Mouse (Mus musculus) CH12.LX (cell line): Measurements from ENCODE around the gene Pfkfb2. TPM values are rescaled to one million over a fixed set of nuclear protein-coding genes. Genes with fewer than 3 reads are reported as not detected.

ENCODE experiments used
- DNase-seq: peaks from one replicate; pipeline ENCODE4 v3.0.0-alpha.2; 2013; ENCODE audit errors: extremely low read depth
- H3K27ac ChIP-seq: 2 replicates; pipeline ENCODE4 v1.5.1; 2012; ENCODE audit warnings: low read depth, mild to moderate bottlenecking, control low read depth, moderate library complexity; ENCODE audit not compliant: insufficient read depth
- H3K27me3 ChIP-seq: replicated peaks from 2 replicates; pipeline ENCODE3; 2012; ENCODE audit warnings: inconsistent platforms
- H3K36me3 ChIP-seq, 2 experiments: replicated peaks in 1 of 2; 2 replicates each; pipeline versions ENCODE3 to v1.6.1; 2012; ENCODE audit warnings: inconsistent platforms in 1 of 2, low read length in 1 of 2, mild to moderate bottlenecking in 1 of 2, mixed read lengths in 1 of 2, moderate library complexity in 1 of 2; ENCODE audit not compliant: control insufficient read depth in 1 of 2, insufficient read depth in 1 of 2
- H3K4me1 ChIP-seq, 2 experiments: 2 replicates each; pipeline ENCODE4 v1.6.1; 2012; ENCODE audit warnings: inconsistent platforms in 1 of 2, moderate library complexity in 1 of 2; ENCODE audit not compliant: insufficient read depth in 2 of 2, control insufficient read depth in 1 of 2
- H3K4me2 ChIP-seq: 2 replicates; pipeline ENCODE4 v1.6.1; 2012; ENCODE audit warnings: low read depth, mild to moderate bottlenecking, control low read depth; ENCODE audit not compliant: poor library complexity, insufficient read depth, severe bottlenecking
- H3K4me3 ChIP-seq, 3 experiments: fragments of 150-350 bp in 1 of 3; sonication (generic) in 1 of 3; replicated peaks in 1 of 3; 2 replicates each; pipeline versions ENCODE3 to v1.5.1; 2011 to 2012; ENCODE audit warnings: low read depth in 2 of 3, low read length in 2 of 3, mild to moderate bottlenecking in 2 of 3, moderate library complexity in 2 of 3, control low read depth in 1 of 3, improper control_type of control experiment in 1 of 3, inconsistent platforms in 1 of 3, mixed read lengths in 1 of 3; ENCODE audit not compliant: poor library complexity in 1 of 3
- H3K79me2 ChIP-seq: replicated peaks from 2 replicates; pipeline ENCODE4 v1.6.1; 2012; ENCODE audit warnings: mild to moderate bottlenecking, moderate library complexity; ENCODE audit not compliant: control insufficient read depth, poor library complexity, insufficient read depth, severe bottlenecking; ENCODE audit errors: extremely low read depth
- H3K9ac ChIP-seq: 2 replicates; pipeline ENCODE4 v1.6.1; 2012; ENCODE audit warnings: low read depth, mild to moderate bottlenecking, control low read depth, moderate library complexity; ENCODE audit not compliant: insufficient read depth
- H3K9me3 ChIP-seq: replicated peaks from 2 replicates; pipeline ENCODE3; 2012; ENCODE audit warnings: low read length, inconsistent platforms, mixed read lengths
- BHLHE40 ChIP-seq: IDR thresholded peaks from 2 replicates; pipeline ENCODE4 v1.6.1; 2011; ENCODE audit warnings: mild to moderate bottlenecking, low read depth, low read length, improper control_type of control experiment
- E2F4 ChIP-seq: IDR thresholded peaks from 2 replicates; pipeline ENCODE4 v1.6.1; 2011; ENCODE audit warnings: low read depth, low read length, improper control_type of control experiment; ENCODE audit not compliant: insufficient replicate concordance
- GABPA ChIP-seq: IDR thresholded peaks from 2 replicates; pipeline ENCODE4 v1.6.1; 2012; ENCODE audit warnings: low read depth, low read length, improper control_type of control experiment, inconsistent platforms; ENCODE audit not compliant: insufficient replicate concordance
- IRF4 ChIP-seq: IDR thresholded peaks from 2 replicates; pipeline ENCODE4 v1.6.1; 2014; ENCODE audit warnings: low read depth, mild to moderate bottlenecking, inconsistent platforms, low read length, improper control_type of control experiment
- JUN ChIP-seq: IDR thresholded peaks from 2 replicates; pipeline ENCODE4 v1.6.1; 2011; ENCODE audit warnings: low read depth, mild to moderate bottlenecking, low read length, improper control_type of control experiment, moderate library complexity; ENCODE audit not compliant: insufficient read depth
- JUND ChIP-seq: conservative IDR thresholded peaks from 2 replicates; pipeline ENCODE4 v1.6.1; 2011; ENCODE audit warnings: low read depth, low read length, improper control_type of control experiment
- MAFK ChIP-seq: IDR thresholded peaks from 2 replicates; pipeline ENCODE4 v1.6.1; 2011; ENCODE audit warnings: low read length, improper control_type of control experiment; ENCODE audit not compliant: insufficient replicate concordance
- MAZ ChIP-seq: IDR thresholded peaks from 2 replicates; pipeline ENCODE4 v1.6.1; 2012; ENCODE audit warnings: low read depth, mild to moderate bottlenecking, inconsistent platforms, low read length, improper control_type of control experiment, moderate library complexity
- MEF2A ChIP-seq: IDR thresholded peaks from 2 replicates; pipeline ENCODE4 v1.6.1; 2014; ENCODE audit warnings: low read depth, mild to moderate bottlenecking, inconsistent platforms, low read length, improper control_type of control experiment, borderline replicate concordance
- MXI1 ChIP-seq: IDR thresholded peaks from 2 replicates; pipeline ENCODE4 v1.6.1; 2011; ENCODE audit warnings: mild to moderate bottlenecking, low read depth, low read length, improper control_type of control experiment
- PAX5 ChIP-seq: IDR thresholded peaks from 2 replicates; pipeline ENCODE4 v1.6.1; 2012; ENCODE audit warnings: low read length, inconsistent platforms, mixed read lengths
- POLR2AphosphoS2 ChIP-seq: IDR thresholded peaks from 2 replicates; pipeline ENCODE4 v1.6.1; 2011; ENCODE audit warnings: low read depth, low read length, improper control_type of control experiment
- RAD21 ChIP-seq: IDR thresholded peaks from 2 replicates; pipeline ENCODE4 v1.6.1; 2011; ENCODE audit warnings: low read depth, mild to moderate bottlenecking, low read length, improper control_type of control experiment, moderate library complexity
- RCOR1 ChIP-seq: conservative IDR thresholded peaks from 2 replicates; pipeline ENCODE4 v1.6.1; 2012; ENCODE audit warnings: low read depth, mild to moderate bottlenecking, inconsistent platforms, low read length, improper control_type of control experiment
- TBP ChIP-seq: conservative IDR thresholded peaks from 2 replicates; pipeline ENCODE4 v1.6.1; 2011; ENCODE audit warnings: low read depth, low read length, improper control_type of control experiment
- USF1 ChIP-seq: IDR thresholded peaks from 2 replicates; pipeline ENCODE4 v1.6.1; 2014; ENCODE audit warnings: low read depth, mild to moderate bottlenecking, inconsistent platforms, low read length, improper control_type of control experiment
- ZKSCAN1 ChIP-seq: IDR thresholded peaks from 2 replicates; pipeline ENCODE4 v1.6.1; 2012; ENCODE audit warnings: low read depth, inconsistent platforms, low read length, improper control_type of control experiment, borderline replicate concordance
- ZNF384 ChIP-seq: IDR thresholded peaks from 2 replicates; pipeline ENCODE4 v1.6.1; 2012; ENCODE audit warnings: low read depth, low read length, improper control_type of control experiment, inconsistent platforms
- dilution Hi-C: fragments of 300-500 bp; cut with MboI; formaldehyde crosslinking; loops from 2 replicates; pipeline ENCODE4 v1.14.3; 2020; ENCODE audit warnings: low sequenced_read_pairs; ENCODE audit not compliant: extremely low pct_unique_long_range_greater_than_20kb, extremely low pct_ligation_motif_present
- in situ Hi-C: fragments of 300-500 bp; cut with MboI; formaldehyde crosslinking; loops from 3 replicates; pipeline ENCODE4 v1.14.3; 2019; ENCODE audit warnings: low sequenced_read_pairs, low pct_ligation_motif_present, low pct_unique_long_range_greater_than_20kb, mixed read lengths
- polyA plus RNA-seq: library from polyadenylated mRNA; unstranded; fragments of >175 nt; gene quantifications from 2 replicates; pipeline ENCODE4 v1.2.1, GENCODE M21; 2012; ENCODE audit warnings: low read depth; ENCODE audit not compliant: insufficient read length
- total RNA-seq, 2 experiments: library from RNA; depleted of rRNA; stranded (reverse); fragments of 300-350 nt in 1 of 2; fragments of >200 nt in 1 of 2; gene quantifications; 2 replicates each; pipeline ENCODE4 v1.2.3; 2012 to 2014

The Pfkfb2 gene
- total and polyA plus RNA-seq, 3 experiments, result 3.7 to 7.1 (median 4.3) TPM

DNA sequence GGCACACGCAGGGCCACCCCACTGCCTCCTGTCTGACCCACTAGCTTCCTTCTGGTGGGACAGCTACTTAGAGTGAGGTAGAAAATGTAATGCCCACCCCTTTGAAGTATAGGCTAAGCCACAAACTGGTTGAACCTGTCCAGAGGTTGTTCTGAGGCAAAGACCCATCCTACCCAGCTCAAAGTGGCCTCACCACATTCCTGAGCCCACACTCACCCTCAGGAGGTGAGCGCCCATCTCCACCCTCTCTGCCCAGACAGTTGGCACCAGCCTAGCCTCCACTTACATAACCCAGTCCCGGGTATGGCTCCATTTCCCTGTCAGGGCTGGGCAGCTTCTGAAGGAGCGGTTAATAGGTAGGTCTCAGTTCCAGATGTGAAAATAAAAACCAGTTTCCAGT, 41.4 kb upstream of the Pfkfb2 start:
- no peak overlapping the region for H3K9ac ChIP-seq
- no peaks in the 10 kb centered on the region for H3K27me3 ChIP-seq
- H3K9me3 ChIP-seq, result no peaks in the 10 kb centered on the region
- no peak overlapping the region for H3K4me3 ChIP-seq
- TF ChIP-seq RAD21, result no peak
- TF ChIP-seq BHLHE40, result no peak
- TF ChIP-seq E2F4, result no peak
- TF ChIP-seq ZNF384, result no peak
- no peak for TF ChIP-seq IRF4
- TF ChIP-seq GABPA, result no peak
- no peak for TF ChIP-seq POLR2AphosphoS2
- no peak for TF ChIP-seq MAZ
- TF ChIP-seq, all 38 proteins: peak for 0
- H3K27ac ChIP-seq, result no peak overlapping the region
- dilution Hi-C loops (no loop called here), in situ Hi-C loops (no loop called here)
- H3K36me3 ChIP-seq, result no peaks in the 10 kb centered on the region
- DNase-seq, result no peak
- H3K4me1 ChIP-seq, result peaks cover 0 to under 1% of the 10 kb centered on the region in 2 experiments; a peak in 2 of 4 replicates
- H3K79me2 ChIP-seq, result no peaks in the 10 kb centered on the region
- H3K4me2 ChIP-seq, result no peak overlapping the region

DNA sequence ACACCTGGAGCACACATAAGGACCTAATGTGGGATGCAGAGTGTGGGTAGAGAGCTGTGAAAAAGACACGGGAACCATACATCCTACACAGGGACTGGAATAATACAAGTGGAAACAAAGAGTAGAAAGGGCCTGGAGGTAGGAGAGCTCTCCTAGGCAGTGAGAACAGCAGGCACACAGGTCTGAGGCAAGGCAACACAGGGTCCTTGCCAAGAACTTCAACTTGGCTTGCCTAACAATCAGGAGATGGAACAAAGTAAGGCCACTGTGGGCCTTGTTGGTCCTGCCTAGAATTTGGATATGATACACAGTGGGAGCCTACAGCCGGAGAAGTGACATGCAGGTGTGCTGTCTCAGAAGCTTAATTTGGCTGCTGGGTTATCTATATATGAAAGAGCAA, 40.9 kb upstream of the Pfkfb2 start:
- DNase-seq, result no peak
- in situ Hi-C loops (no loop called here), dilution Hi-C loops (no loop called here)
- Histone ChIP-seq H3K36me3 (no peaks in the 10 kb centered on the region), H3K27ac (no peak overlapping the region), H3K4me3 (no peak overlapping the region), H3K4me1 (no peaks in the 10 kb centered on the region), H3K9ac (no peak overlapping the region), H3K79me2 (no peaks in the 10 kb centered on the region; the same call in 1 of the 2 replicates)
- TF ChIP-seq ZKSCAN1, result no peak
- TF ChIP-seq, all 38 proteins: peak for 0
- Histone ChIP-seq H3K4me2 (no peak overlapping the region), H3K9me3 (no peaks in the 10 kb centered on the region), H3K27me3 (no peaks in the 10 kb centered on the region)

DNA sequence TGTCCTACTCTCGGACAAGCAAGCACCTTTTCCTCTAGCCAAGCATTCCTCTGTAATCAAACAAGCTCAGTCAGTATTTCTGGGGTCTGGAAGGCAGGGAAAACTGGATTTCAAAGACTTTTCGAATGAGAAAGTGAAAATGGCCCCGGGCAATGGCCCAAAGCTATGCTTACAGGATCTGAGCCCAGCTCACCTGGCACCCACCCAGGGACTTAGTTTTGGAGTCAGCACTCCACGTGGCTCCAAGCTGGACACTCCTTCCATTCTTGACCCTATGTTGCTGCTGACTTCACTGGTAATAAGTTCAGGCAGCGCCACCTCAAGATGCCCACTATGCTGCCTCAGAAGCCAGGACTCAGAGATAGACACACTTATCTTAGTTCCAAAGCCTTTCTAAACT, 38.0 kb upstream of the Pfkfb2 start:
- H3K4me1 ChIP-seq, result no peaks in the 10 kb centered on the region
- no peak overlapping the region for H3K27ac ChIP-seq
- dilution Hi-C loops, result no loop called here
- no peaks in the 10 kb centered on the region for H3K27me3 ChIP-seq
- DNase-seq, result no peak
- H3K36me3 ChIP-seq, result no peaks in the 10 kb centered on the region
- TF ChIP-seq JUND, result no peak
- TF ChIP-seq ZNF384, result no peak
- no peak for TF ChIP-seq MAFK
- TF ChIP-seq USF1, result no peak
- TF ChIP-seq JUN, result no peak
- no peak for TF ChIP-seq MAZ
- TF ChIP-seq PAX5, result no peak
- no peak for TF ChIP-seq MEF2A
- TF ChIP-seq RCOR1, result no peak
- TF ChIP-seq MXI1, result no peak
- TF ChIP-seq BHLHE40, result no peak
- no peak for TF ChIP-seq TBP
- H3K9me3 ChIP-seq, result no peaks in the 10 kb centered on the region
- H3K79me2 ChIP-seq, result no peaks in the 10 kb centered on the region; the same call in 1 of the 2 replicates
- H3K9ac ChIP-seq, result no peak overlapping the region
- in situ Hi-C loops, result no loop called here
- no peak overlapping the region for H3K4me3 ChIP-seq
- no peak overlapping the region for H3K4me2 ChIP-seq
